Mouse (Mus musculus): ENCODE results near the gene Slitrk5. TPM values are rescaled to one million over a fixed set of nuclear protein-coding genes. Genes with fewer than 3 reads are reported as not detected.

The Slitrk5 gene
- total and polyA plus RNA-seq, 3 experiments, result not detected

GRCm38 (mm10) chr14:111677361-111678070 lies 2.6 kb downstream of the Slitrk5 start:
- H3K4me1 ChIP-seq (ENCODE audit: control insufficient read depth in 1 of 2, insufficient read depth in 2 of 2), result no peaks in the 10 kb centered on the region
- TF ChIP-seq NELFE (IDR thresholded peaks at IDR 0.05; ENCODE audit: low read depth, low read length) (no peak), SMC3 (IDR thresholded peaks at IDR 0.05; ENCODE audit: low read depth, low read length) (no peak), CHD2 (IDR thresholded peaks at IDR 0.05; ENCODE audit: low read length) (no peak), MAFK (IDR thresholded peaks at IDR 0.05; ENCODE audit: insufficient replicate concordance, low read length) (no peak), MAZ (IDR thresholded peaks at IDR 0.05; ENCODE audit: low read depth, low read length) (no peak), USF2 (conservative IDR thresholded peaks at IDR 0.05; ENCODE audit: low read depth, low read length) (no peak), E2F4 (IDR thresholded peaks at IDR 0.05; ENCODE audit: insufficient replicate concordance, low read depth, low read length) (no peak), MXI1 (IDR thresholded peaks at IDR 0.05; ENCODE audit: low read depth, low read length) (no peak)
- in situ Hi-C loops (cut with MboI; ENCODE audit: low pct_ligation_motif_present, low pct_unique_long_range_greater_than_20kb, low sequenced_read_pairs) (no loop called here), dilution Hi-C loops (cut with MboI; ENCODE audit: extremely low pct_ligation_motif_present, extremely low pct_unique_long_range_greater_than_20kb, low sequenced_read_pairs) (no loop called here)
- H3K36me3 ChIP-seq (replicated peaks in 1 of 2; ENCODE audit: control insufficient read depth in 1 of 2, insufficient read depth in 1 of 2, low read length in 1 of 2), result no peaks in the 10 kb centered on the region
- no peaks in the 10 kb centered on the region for H3K27me3 ChIP-seq (replicated peaks)
- H3K4me2 ChIP-seq (ENCODE audit: insufficient read depth, low read depth, poor library complexity, severe bottlenecking), result no peak overlapping the region
- peaks cover 66% of the 10 kb centered on the region for H3K9me3 ChIP-seq (replicated peaks; ENCODE audit: low read length)
- no peak overlapping the region for H3K4me3 ChIP-seq (replicated peaks in 1 of 3; ENCODE audit: low read depth in 2 of 3, low read length in 2 of 3, poor library complexity in 1 of 3)
- no peak for DNase-seq (ENCODE audit: extremely low read depth)
- H3K9ac ChIP-seq (ENCODE audit: insufficient read depth, low read depth), result no peak overlapping the region
- no peak overlapping the region for H3K27ac ChIP-seq (ENCODE audit: insufficient read depth, low read depth)
- no peaks in the 10 kb centered on the region for H3K79me2 ChIP-seq (replicated peaks; ENCODE audit: control insufficient read depth, extremely low read depth, insufficient read depth, poor library complexity, severe bottlenecking)

- Histone ChIP-seq H3K4me3 (replicated peaks in 1 of 3; ENCODE audit: low read depth in 2 of 3, low read length in 2 of 3, poor library complexity in 1 of 3) (no peak overlapping the region), H3K4me2 (ENCODE audit: insufficient read depth, low read depth, poor library complexity, severe bottlenecking) (no peak overlapping the region), H3K9ac (ENCODE audit: insufficient read depth, low read depth) (no peak overlapping the region), H3K36me3 (replicated peaks in 1 of 2; ENCODE audit: control insufficient read depth in 1 of 2, insufficient read depth in 1 of 2, low read length in 1 of 2) (no peaks in the 10 kb centered on the region), H3K4me1 (ENCODE audit: control insufficient read depth in 1 of 2, insufficient read depth in 2 of 2) (no peaks in the 10 kb centered on the region), H3K79me2 (replicated peaks; ENCODE audit: control insufficient read depth, extremely low read depth, insufficient read depth, poor library complexity, severe bottlenecking) (no peaks in the 10 kb centered on the region), H3K9me3 (replicated peaks; ENCODE audit: low read length) (peaks cover 64% of the 10 kb centered on the region), H3K27ac (ENCODE audit: insufficient read depth, low read depth) (no peak overlapping the region), H3K27me3 (replicated peaks) (no peaks in the 10 kb centered on the region)
- DNase-seq (ENCODE audit: extremely low read depth), result no peak
- TF ChIP-seq NELFE (IDR thresholded peaks at IDR 0.05; ENCODE audit: low read depth, low read length) (no peak), USF1 (IDR thresholded peaks at IDR 0.05; ENCODE audit: low read depth, low read length) (no peak), KAT2A (IDR thresholded peaks at IDR 0.05; ENCODE audit: insufficient replicate concordance, low read length) (no peak), CHD2 (IDR thresholded peaks at IDR 0.05; ENCODE audit: low read length) (no peak), SMC3 (IDR thresholded peaks at IDR 0.05; ENCODE audit: low read depth, low read length) (no peak)
- dilution Hi-C loops (cut with MboI; ENCODE audit: extremely low pct_ligation_motif_present, extremely low pct_unique_long_range_greater_than_20kb, low sequenced_read_pairs) (no loop called here), in situ Hi-C loops (cut with MboI; ENCODE audit: low pct_ligation_motif_present, low pct_unique_long_range_greater_than_20kb, low sequenced_read_pairs) (no loop called here)
Observed at GRCm38 (mm10) chr14:111680271-111680670, 5.4 kb downstream of the Slitrk5 start.

- dilution Hi-C loops (cut with MboI; ENCODE audit: extremely low pct_ligation_motif_present, extremely low pct_unique_long_range_greater_than_20kb, low sequenced_read_pairs), result no loop called here
Observed at GRCm38 (mm10) chr14:111681092-111681708, 6.3 kb downstream of the Slitrk5 start.

More at GRCm38 (mm10) chr14:111681092-111681708, 6.3 kb downstream of the Slitrk5 start:
- no peaks in the 10 kb centered on the region for H3K27me3 ChIP-seq (replicated peaks)
- no peaks in the 10 kb centered on the region for H3K4me1 ChIP-seq (ENCODE audit: control insufficient read depth in 1 of 2, insufficient read depth in 2 of 2)
- no peak for DNase-seq (ENCODE audit: extremely low read depth)
- H3K79me2 ChIP-seq (replicated peaks; ENCODE audit: control insufficient read depth, extremely low read depth, insufficient read depth, poor library complexity, severe bottlenecking), result no peaks in the 10 kb centered on the region
- no peak overlapping the region for H3K4me2 ChIP-seq (ENCODE audit: insufficient read depth, low read depth, poor library complexity, severe bottlenecking)
- no peak overlapping the region for H3K4me3 ChIP-seq (replicated peaks in 1 of 3; ENCODE audit: low read depth in 2 of 3, low read length in 2 of 3, poor library complexity in 1 of 3)
- H3K9me3 ChIP-seq (replicated peaks; ENCODE audit: low read length), result peaks cover 55% of the 10 kb centered on the region
- no peaks in the 10 kb centered on the region for H3K36me3 ChIP-seq (replicated peaks in 1 of 2; ENCODE audit: control insufficient read depth in 1 of 2, insufficient read depth in 1 of 2, low read length in 1 of 2)
- no peak overlapping the region for H3K9ac ChIP-seq (ENCODE audit: insufficient read depth, low read depth)
- H3K27ac ChIP-seq (ENCODE audit: insufficient read depth, low read depth), result no peak overlapping the region
- in situ Hi-C loops (cut with MboI; ENCODE audit: low pct_ligation_motif_present, low pct_unique_long_range_greater_than_20kb, low sequenced_read_pairs), result no loop called here
- TF ChIP-seq ZMIZ1 (IDR thresholded peaks at IDR 0.05; ENCODE audit: low read depth, low read length) (no peak), E2F4 (IDR thresholded peaks at IDR 0.05; ENCODE audit: insufficient replicate concordance, low read depth, low read length) (no peak), GABPA (IDR thresholded peaks at IDR 0.05; ENCODE audit: insufficient replicate concordance, low read depth, low read length) (no peak), RAD21 (IDR thresholded peaks at IDR 0.05; ENCODE audit: low read depth, low read length) (no peak), UBTF (IDR thresholded peaks at IDR 0.05; ENCODE audit: low read depth, low read length) (no peak), RCOR1 (conservative IDR thresholded peaks at IDR 0.05; ENCODE audit: low read depth, low read length) (no peak), MYC (IDR thresholded peaks at IDR 0.05; ENCODE audit: low read depth, low read length) (no peak), TCF12 (IDR thresholded peaks at IDR 0.05; ENCODE audit: low read depth, low read length) (no peak)

Measured in CH12.LX (cell line).